Comparison of ENCODE assay signal across 16 mouse cellular contexts in the genomic region with DNA sequence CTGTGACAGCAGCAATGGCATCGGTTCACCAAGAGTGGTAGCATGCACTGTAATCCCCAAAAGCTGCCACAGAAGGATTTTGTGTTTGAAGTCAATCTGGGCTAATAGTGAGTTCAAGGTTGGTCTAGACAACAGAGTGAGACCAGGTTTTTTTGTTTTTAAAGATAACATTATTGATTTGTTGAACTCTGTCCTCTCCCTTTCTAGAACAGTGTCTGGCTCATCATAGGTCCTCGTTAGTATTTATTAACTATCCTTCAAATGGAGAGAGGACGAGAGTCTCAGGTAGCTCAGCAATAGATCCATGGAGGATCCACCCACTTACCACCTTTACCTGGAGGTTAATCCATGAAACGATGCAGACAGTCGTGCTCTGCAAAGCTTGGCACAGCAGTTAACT.
"Had no signal": no experiment of that assay in that cellular context is flagged by ENCODE, and none has a peak within 500 bp of the region (broad histone marks: within the 10 kb centered on the region; RNA-seq: fewer than 3 reads in every experiment).

No protein-coding gene starts in this region.

- H3K9ac ChIP-seq: neural tube, embryonic 13.5 days; neural tube, embryonic 15.5 days; stomach, embryonic 15.5 days had no signal

- H3K27ac ChIP-seq: neural tube, embryonic 13.5 days; neural tube, embryonic 15.5 days; stomach, embryonic 15.5 days; stomach, postnatal 0 days had no signal

- H3K4me1 ChIP-seq: stomach, embryonic 15.5 days had no signal

- H3K4me2 ChIP-seq: neural tube, embryonic 13.5 days; neural tube, embryonic 15.5 days; stomach, embryonic 15.5 days had no signal

- H3K36me3 ChIP-seq: neural tube, embryonic 13.5 days; neural tube, embryonic 15.5 days; stomach, embryonic 15.5 days had no signal

- H3K4me3 ChIP-seq: neural tube, embryonic 13.5 days; neural tube, embryonic 15.5 days; stomach, embryonic 15.5 days had no signal

- H3K9me3 ChIP-seq: neural tube, embryonic 13.5 days; neural tube, embryonic 15.5 days; stomach, embryonic 15.5 days had no signal

- DNase-seq: retina, postnatal 1 day; right cerebral cortex, adult 18-20 months; right cerebral cortex, postnatal 14 days; right cerebral cortex, postnatal 25 days; right cerebral cortex, postnatal 4 days; spleen, adult 18-20 months; thymus, adult 18-20 months; thymus, adult 2 months; thymus, postnatal 14 days; thymus, postnatal 25 days; thymus, postnatal 36 days; thymus, postnatal 4 days had no signal

- H3K27me3 ChIP-seq: neural tube, embryonic 13.5 days; neural tube, embryonic 15.5 days; stomach, embryonic 15.5 days had no signal
